Mouse (Mus musculus): ENCODE measurements around the gene Lcn8.

Gene Lcn8

DNA sequence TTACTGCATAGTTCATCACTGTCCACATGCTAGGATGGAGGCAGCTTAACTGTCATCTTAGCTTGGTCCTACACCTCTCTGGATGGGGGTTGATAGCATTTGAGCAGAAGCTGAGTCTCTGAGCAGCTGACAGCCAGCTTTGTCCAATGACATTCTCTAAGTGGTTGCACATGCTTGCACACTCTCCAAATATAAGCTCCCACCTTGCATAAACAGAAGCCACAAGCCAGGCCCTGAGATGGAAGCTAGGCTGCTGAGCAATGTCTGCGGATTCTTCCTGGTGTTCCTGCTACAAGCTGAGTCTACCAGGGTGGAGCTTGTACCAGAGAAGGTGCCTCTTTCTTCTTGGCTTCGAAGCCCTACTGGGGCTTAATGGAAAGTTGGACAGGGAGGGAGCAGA lies at the start of gene Lcn8:
Gene Lcn8, plus strand, starts transcription at position 219 of the 400 bp plus-strand sequence.
- no peak for DNase-seq (ENCODE audit: low read depth, low spot score)

DNA sequence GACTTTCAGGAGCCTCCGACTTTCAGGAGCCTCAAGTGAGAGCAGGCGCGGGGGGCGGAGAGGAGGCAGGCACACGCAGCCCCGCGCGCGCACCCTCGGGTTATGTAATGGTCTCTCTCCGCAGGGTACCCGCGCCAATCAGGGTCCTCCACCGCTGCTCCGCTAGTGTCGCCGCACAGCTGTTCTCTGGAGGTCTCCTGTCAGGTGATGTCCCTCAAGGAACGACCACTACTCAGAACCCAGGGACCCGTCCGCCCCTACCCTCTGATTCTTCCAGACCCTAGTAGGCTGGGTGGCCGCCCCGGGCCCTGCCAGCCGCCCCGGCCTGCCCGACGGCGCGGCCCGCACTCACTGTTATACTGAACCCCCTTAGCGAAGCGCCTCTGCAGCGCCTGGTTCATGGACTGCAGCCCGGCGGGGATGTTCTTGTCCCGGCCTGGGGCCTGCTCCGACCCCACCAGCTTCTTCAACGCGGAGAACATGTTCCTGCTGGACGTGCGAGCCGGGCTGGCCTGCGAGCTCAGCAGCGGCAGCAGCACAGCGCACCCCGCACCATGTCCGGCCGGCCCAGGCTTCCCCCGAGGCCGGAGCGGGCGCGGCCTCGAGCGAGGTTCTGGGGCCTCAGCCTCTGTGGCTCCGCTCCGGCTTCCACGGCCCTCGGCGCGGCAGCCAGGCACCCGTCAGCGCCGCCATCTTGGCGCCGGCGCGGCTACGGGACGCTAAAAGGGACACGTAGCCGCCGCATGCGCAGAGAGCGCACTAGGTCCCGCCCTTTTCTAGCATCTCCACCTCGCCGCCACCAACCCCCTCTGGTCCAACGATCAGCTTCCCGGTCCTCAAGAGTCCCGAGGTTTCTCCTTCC lies 44.9 kb upstream of the Lcn8 start, which contains the start of gene Rabl6:
Gene Rabl6, minus strand, starts transcription at position 761 of the 862 bp plus-strand sequence.
- peak; percentile 87 for DNase-seq (ENCODE audit: low read depth, low spot score)

DNA sequence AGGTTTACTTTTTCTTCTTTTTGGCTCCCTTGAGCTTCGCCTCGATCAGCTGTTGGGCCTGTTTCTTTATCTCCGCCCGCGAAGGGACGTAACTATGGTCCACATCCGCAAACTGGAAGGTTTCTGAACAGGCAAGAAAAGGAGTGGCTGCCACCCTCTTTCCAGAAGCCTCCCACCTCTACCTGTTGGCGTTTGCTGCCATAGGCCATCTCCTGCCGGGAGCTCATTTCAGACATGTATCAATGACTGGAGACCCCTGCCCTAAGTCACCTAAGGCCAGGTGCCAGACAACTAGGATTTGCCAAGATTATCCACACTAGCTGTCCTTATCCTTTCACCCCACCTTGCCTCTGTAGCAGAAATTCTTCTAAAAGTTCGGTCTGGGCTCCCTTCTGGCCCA lies 44.2 kb upstream of the Lcn8 start:
- DNase-seq (ENCODE audit: low read depth, low spot score) = no peak

DNA sequence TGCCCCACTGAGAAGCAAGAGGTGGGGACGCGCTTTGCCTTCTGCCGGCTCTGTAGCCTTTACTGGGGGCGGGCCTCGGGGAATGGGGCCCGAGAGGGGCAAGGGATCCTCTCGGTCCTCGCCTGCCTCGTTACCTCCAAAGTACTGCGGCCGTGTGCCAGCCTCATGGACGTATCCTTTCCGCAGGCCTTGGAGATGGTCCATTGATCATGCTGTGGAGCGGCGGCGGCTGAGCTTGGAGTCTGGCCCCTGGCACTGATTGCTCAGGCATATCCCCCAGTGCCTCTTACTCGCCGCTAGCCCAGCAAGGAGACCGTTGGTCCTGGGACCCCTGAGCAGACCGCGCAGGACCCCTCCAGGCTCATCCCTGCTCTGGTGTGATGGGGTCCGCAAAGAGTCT lies 36.5 kb upstream of the Lcn8 start:
- peak; percentile 21 for DNase-seq (ENCODE audit: low read depth, low spot score)

DNA sequence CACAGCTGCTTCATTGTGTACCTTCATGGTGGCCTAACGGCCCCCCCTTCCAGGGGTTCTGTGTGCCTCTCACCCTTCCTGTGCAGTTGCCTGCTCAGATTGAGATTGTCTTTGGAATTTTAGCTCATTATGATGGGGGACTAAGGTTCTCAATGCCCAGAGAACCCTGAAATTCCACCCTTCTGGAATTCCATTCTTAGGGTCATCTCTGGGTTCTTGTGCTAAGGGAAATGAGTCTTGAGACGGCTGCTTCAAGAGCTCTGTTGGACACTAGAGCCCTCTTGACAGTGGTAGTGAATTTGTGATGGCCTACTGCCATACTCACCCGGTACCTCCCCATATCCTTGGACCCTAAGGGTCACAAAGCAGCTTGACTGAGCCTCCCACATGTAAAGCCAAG lies 35.3 kb upstream of the Lcn8 start, which contains the start of gene Ccdc183:
Gene Ccdc183, minus strand, starts transcription at position 101 of the 400 bp plus-strand sequence.
- DNase-seq (ENCODE audit: low read depth, low spot score) = no peak

DNA sequence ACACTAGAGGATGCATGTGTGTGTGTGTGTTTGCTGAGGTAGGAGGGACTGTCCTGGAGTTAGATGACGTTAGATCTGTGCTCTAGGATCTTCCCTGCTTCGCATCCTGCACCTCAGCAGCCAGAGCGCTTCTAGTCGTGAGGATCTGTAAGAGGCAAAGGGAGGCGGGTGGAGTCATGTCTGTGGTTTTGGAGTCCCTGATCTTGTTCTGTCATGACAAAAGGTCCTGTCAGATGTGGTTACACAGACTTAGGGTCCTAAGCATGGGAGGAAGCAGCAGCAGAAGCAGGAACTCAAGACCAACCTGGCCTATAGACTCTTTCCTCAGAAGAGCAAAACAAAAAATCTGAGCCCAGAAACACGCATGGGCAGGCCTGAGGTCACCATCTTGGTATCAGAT lies 32.5 kb upstream of the Lcn8 start:
- DNase-seq (ENCODE audit: low read depth, low spot score) = no peak

DNA sequence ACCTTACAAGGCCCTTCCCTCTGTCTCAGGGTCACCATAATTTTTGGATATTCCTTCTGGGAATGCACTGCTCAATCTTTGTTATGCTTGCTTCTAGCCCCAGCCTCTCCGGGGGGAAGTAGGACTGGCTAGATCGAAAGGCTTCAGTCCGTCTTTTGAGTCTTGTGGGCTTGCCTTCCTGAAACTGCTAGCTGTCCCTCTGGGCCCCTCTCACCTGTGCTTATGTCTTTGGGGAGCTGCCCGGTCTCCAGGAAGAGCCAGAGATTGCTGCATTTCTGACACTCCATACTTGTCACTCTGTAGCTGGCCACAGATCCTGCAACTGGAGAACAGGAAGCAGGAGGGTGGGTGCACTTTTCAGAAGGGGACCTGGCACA lies 32.1 kb upstream of the Lcn8 start:
- no peak for DNase-seq (ENCODE audit: low read depth, low spot score)

DNA sequence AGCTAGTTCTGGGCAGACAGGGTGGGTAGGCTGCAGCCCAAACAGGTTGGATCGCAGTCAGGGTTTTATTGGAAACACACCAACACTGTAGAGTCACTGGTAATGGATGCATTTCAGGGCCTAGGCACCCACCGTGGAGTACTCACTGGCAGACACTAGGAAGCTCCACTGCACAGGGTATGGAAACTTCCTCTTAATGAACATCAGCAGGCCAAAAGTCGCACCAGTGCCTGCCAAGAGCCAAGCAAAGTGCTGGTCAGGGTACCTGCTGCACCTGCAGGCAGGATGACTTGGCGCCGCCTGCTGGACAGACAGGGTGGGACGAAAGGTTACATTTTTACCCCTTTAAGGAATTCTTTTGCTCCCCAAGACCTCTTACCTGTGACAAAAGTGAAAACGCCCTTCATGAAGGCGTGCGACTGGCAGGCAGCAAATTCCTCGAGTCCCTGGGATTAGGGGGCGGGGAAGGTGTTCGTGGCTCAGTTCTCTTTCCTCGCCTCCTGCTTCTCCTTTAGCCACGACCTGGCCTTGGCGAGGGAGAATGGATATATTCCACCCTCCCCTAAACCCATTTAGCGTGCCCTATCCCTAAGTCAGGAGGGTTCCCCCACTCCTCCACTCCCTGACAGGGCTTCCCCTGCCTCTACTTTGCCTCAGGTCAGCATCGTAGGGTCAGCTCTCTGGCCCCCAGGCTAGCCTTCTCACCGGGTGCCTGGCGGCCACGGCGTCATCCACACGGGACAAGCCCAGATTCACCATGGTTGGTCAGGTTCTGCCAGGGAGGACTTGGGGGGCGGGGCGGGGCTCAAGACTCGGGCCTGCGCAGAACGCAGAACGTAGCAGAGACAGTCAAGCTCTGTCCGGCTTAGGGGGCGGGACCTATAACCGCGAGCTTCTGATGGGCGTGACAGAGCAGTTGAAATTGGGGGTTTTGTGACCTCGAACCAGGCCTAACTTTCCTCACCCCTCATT lies 31.4 kb upstream of the Lcn8 start, which contains the start of gene Tmem141:
Gene Tmem141, minus strand, starts transcription at position 777 of the 972 bp plus-strand sequence.
- DNase-seq (ENCODE audit: low read depth, low spot score) = peak; percentile 92

DNA sequence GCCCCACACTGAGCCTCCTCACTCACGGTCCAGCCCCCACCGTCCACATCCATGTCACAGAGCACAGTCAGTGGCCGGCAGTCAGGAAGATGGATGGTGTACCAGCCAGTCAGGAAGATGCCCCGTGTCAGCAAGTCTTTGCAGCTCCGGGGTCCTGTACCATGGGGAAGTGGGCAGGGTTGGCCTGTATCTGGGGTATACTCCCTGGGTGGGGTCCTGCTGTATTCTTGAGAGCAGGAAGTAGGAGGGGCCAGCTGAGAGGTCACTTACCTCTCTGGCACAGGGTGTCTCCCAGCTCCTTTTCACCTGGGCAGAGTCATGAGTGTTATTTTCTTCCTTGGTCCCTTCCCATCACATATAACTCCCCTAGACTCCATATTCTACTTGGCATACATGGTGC lies 26.9 kb upstream of the Lcn8 start:
- no peak for DNase-seq (ENCODE audit: low read depth, low spot score)

DNA sequence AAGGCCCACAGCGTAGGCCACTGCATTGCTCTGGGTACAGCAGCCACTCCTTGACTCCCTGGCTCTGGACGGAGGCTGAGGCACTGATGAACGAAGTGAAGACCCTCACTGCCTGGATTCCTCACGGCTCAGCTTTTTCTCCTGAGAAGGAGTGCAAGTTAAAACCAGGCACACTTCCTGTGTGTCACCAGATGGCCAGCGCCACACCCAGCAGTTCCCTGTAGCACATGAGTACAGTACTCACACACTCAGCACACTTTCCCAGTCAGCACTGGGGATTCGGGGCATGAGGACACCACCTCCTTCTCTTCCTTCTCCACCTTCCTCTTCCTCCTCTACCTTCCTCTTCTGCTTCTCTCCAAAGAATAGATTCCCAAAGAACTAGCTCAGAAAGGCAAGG lies 25.1 kb upstream of the Lcn8 start, which contains the start of gene Fcna:
Gene Fcna, minus strand, starts transcription at position 220 of the 400 bp plus-strand sequence.
- no peak for DNase-seq (ENCODE audit: low read depth, low spot score)

DNA sequence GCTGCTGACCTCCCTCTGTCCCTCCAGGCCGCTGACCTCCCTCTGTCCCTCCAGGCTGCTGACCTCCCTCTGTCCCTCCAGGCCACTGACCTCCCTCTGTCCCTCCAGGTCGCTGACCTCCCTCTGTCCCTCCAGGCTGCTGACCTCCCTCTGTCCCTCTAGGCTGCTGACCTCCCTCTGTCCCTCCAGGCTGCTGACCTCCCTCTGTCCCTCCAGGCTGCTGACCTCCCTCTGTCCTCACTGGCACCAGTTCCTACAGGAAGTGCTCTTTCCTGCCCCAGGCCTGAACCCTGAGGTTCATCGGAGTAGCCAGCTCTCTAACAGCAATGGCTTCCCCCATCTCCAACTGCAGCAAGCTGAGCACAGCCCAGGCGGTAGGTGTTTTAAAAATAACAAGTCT lies 24.2 kb upstream of the Lcn8 start:
- no peak for DNase-seq (ENCODE audit: low read depth, low spot score)

DNA sequence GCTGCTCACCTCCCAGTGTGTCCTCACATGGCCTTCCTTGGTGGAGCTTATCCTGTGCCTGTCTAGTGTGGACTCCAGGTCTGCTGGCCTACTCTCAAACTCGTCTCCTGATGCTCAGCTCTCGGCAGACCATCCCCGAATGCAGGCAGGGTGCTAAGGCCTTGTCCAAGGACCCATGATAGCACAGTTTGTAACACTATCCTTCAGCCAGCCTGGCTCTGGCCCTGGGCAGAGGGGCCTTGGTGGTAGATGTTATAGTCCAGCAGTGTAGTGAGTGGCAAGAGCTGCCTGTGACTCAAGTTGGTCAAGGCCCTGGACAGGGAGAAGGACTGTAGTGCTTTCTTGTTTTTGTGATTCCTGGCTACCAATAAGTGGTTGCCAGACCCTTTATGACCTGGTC lies 19.3 kb upstream of the Lcn8 start:
- no peak for DNase-seq (ENCODE audit: low read depth, low spot score)

DNA sequence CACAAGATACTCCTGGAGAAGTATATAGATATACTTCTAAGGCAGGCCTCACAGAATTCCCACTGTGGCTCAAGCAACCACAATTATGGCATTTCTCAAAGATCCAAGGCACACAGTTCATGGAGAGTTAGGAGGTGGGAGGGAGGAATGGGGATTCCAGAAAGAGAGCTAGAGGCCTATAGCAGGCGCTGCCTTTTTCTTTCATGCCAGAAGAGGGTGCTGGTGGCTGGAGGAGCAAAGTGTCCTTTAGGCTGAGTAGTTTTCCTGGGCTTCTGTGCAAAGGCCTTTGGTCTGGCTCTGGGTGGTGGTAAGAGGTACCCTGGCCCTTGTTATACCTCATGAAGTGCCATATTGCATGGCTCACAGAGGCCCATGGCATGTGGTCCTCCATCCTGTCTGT lies 18.9 kb upstream of the Lcn8 start:
- no peak for DNase-seq (ENCODE audit: low read depth, low spot score)

DNA sequence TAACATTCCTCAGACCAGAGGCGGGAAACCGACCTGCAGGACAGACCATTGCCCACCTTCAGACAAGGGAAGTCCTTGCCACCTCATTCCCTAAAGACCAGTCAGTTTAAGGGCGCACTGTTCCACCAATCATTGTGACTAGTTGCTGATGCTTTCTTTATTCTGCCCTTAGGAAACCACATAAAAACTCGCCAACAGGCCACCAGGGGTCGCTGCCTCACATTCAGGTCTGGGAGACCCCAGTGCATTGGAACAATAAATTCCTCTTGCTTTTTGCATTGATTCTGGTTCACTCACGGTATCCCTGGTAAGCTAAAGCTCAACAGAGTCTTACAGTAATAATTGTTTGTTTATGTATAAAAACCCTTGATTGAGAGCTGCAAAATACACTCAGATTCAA lies 13.0 kb upstream of the Lcn8 start:
- peak; percentile 61 for DNase-seq (ENCODE audit: low read depth, low spot score)

DNA sequence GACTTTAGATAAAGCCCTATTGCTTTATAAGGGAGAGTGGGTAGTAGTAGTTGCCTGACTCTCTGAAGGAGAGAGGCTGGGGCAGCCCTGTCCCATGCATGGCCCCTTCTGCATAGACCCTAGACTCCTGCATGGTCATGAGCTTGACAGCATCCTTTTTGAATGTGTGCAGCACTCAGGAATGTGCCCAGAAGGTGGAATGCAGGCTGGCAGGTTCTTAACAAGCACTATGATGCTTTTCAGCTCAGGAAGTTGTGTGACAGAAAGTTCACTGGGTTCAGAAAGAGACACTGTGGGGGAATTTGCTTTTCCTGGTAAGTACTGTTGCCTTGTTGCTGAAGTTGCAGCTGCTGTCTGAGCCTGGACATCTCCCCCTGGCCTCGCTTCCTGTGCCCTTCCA lies 1.6 kb downstream of the Lcn8 start:
- DNase-seq (ENCODE audit: low read depth, low spot score) = no peak

DNA sequence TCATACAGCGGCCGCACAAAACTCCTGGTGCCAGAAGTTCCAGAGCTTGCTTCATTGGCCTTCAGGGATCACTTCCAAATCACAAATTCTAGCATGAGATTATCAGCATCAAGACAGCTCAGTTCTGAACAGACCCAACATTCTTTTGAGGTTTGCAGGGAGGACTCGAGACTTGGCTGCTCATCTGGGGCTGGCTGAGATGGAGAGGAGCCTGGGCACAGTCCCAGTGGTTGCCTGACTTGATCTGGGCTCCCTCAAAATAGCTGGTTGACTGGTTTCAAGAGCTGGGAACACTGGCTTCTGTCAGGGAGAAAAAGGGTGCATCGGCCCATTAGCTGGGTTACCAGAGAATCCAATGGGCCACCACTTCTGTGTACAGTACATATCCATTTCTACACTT lies 3.8 kb downstream of the Lcn8 start:
- no peak for DNase-seq (ENCODE audit: low read depth, low spot score)

DNA sequence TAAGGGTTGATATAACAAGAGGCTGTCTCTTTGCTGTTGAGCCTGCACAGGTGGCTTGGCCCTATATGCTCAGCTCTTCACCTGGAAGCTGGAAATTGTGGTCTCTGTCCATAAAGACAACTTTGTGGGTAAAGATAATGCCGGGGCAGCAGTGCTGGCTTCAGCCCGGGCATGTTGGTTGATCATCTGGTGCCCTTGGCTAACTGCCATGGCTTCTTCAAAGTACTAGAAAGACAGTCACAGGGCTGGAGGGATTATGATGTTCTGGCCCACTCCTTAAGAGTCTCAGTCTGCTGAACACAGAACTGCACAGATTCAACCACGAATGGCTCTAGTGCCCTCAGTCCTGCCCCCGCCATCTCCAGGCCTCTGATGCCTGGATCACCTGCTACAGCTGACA lies 4.3 kb downstream of the Lcn8 start:
- no peak for DNase-seq (ENCODE audit: low read depth, low spot score)

DNA sequence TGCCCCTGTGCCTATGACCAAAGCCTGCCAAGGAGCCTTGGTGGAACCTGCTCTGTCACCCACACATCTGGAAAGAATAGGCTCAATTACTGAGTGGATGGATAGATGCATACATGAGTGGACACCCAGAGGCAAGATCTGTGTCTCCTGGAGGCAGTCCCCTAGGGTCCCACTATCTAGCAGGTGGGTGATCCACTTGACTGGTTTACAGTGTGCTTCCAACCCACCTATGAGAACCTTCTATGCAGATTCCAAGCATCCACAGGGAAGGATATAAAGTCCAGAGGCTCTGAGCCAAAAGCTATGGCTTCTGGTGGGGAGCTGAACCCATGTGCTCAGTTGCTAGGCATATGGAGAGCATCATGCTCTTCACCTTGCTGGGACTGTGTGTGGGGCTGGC lies 4.7 kb downstream of the Lcn8 start, which contains the start of gene Lcn5:
Gene Lcn5, plus strand, starts transcription at position 301 of the 400 bp plus-strand sequence.
- no peak for DNase-seq (ENCODE audit: low read depth, low spot score)

DNA sequence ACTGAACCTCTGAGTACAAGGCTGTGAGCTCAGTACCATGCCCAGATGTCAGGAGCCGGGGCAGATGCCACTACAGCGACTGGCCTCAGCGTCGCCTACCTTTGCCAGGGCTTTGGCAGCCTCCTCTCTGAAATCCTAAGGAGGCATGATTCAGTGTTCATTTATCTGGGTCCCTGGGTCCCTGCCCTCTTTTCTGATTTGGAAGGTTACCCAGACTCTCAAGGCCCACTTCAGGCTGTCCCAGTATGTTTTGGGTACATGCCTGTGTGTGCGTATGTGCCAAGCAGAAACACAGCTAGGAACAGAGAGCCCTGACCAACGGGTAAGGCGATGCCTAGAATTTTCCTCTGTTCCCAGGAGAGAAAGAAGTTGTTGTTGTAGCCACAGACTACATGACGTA lies 7.4 kb downstream of the Lcn8 start:
- DNase-seq (ENCODE audit: low read depth, low spot score) = no peak

DNA sequence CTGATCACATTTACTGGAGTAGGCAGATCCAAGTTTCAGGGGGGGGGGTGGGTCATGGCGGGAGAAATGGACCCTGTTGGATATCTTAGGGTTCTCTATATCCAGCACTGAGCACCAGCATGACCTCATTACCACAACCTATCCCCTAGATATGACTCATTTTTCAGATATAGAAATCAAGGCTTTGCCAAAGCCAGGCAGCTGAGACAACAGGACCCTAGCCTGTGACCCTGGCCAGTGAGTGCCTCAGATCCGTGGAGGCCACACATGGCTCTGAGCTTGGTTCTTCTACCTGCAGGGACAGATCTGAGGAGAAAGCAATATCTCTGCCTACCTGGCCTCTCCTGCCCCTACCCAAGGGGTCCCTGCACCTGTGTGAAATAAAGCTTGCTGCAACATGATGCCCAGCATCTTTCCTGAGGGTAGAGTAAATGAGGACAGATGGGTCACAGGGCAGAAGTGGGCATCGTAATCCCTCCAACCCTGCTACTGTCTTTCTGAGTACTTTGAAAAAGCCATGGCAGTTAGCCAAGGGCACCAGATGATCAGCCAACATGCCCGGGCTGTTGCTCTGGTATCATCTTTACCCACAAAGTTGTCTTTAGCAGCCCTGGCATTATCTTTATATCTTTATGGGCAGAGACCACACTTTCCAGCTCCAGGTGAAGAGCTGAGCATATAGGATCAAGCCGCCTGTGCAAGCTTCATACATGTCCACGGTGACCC lies 8.5 kb downstream of the Lcn8 start:
- DNase-seq (ENCODE audit: low read depth, low spot score) = no peak

DNA sequence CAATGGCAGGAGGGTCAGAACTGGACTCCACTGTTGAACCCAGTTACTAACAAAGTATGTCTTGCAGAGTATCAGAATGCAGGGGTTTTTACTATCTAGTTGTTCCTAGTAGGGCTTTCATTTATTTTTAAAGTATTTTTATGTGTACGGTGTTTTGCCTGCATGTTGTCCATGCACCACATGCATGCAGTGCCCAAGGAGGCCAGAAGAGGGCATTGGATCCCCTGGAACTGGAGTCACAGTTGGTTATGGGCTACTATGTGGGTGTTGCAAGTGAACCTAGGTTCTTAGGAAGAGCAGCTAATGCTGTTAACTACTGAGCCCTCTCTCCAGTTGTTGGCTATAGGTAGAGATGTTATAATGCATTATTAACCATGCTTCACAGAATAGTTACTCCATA lies 10.6 kb downstream of the Lcn8 start:
- DNase-seq (ENCODE audit: low read depth, low spot score) = peak; percentile 45
